10 mouse cellular contexts compared by ENCODE assay signal in the genomic region with DNA sequence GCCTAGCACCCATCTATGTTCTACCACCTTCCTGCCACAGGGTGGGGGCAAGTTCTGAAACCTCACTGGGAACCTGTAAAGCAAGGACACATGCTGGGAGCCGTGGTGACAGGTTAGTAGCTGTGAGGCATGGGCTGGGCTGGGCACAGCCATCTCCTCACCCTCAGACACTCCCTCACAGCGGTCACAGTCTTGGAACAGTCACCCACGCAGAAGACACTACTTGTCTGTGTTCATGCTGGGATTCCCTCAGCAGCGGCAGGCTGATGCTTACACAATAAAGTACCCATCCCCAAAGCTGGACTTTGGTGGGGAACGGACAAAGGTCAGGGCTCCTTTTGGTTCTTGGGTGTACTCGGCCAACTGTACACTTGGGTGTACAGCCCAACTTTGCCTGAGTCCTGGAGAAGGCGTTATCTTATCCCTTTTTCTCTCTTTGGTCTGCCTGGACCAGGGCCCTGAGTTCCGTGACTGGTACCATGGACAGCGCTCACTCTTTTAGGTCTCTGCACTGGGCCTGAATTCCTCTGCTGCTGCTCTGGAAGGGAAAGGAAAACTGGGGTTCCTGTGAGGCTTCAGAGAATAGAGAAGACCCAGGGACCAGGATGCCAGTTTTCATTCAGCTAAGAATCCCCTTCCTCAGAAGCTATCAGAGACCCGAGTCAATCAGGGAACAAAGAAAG.
DNase-seq lines count a peak whose midpoint lies in the region; ATAC-seq and TF ChIP-seq lines count a peak whose summit lies in the region.
"Had no signal": no experiment of that assay in that cellular context is flagged by ENCODE, and none has a peak within 500 bp of the region (broad histone marks: within the 10 kb centered on the region; RNA-seq: fewer than 3 reads in every experiment).

No protein-coding gene starts in this region.

- H3K4me3 ChIP-seq in midbrain, embryonic 10.5 days, result no peak overlapping the region
- no peak overlapping the region for H3K4me3 ChIP-seq in midbrain, embryonic 11.5 days (ENCODE audit: low read depth, low read length)
- no peak overlapping the region for H3K4me3 ChIP-seq in forebrain, postnatal 0 days (ENCODE audit: low read depth, low read length)
- H3K4me3 ChIP-seq: erythroblast, embryonic 14.5 days; limb, embryonic 15.5 days had no signal

- no peak overlapping the region for H3K27ac ChIP-seq in midbrain, embryonic 10.5 days (replicated peaks)
- H3K27ac ChIP-seq in midbrain, embryonic 11.5 days (ENCODE audit: low read depth, low read length), result no peak overlapping the region
- no peak overlapping the region for H3K27ac ChIP-seq in forebrain, postnatal 0 days (ENCODE audit: low read depth, low read length)
- H3K27ac ChIP-seq: limb, embryonic 15.5 days had no signal

- H3K9me3 ChIP-seq in midbrain, embryonic 10.5 days (replicated peaks), result no peaks in the 10 kb centered on the region
- H3K9me3 ChIP-seq in midbrain, embryonic 11.5 days (ENCODE audit: control insufficient read depth, low read length), result no peaks in the 10 kb centered on the region
- no peaks in the 10 kb centered on the region for H3K9me3 ChIP-seq in forebrain, postnatal 0 days (ENCODE audit: low read length)
- H3K9me3 ChIP-seq: limb, embryonic 15.5 days had no signal

- 55% methylated on average over 10 of the region's 10 CpGs for WGBS in midbrain, embryonic 10.5 days
- WGBS in midbrain, embryonic 11.5 days, result 53% methylated on average over 10 of the region's 10 CpGs
- 56% methylated on average over 10 of the region's 10 CpGs for WGBS in forebrain, postnatal 0 days

- H3K27me3 ChIP-seq in midbrain, embryonic 10.5 days (ENCODE audit: low read depth, poor library complexity, severe bottlenecking), result no peaks in the 10 kb centered on the region
- H3K27me3 ChIP-seq in midbrain, embryonic 11.5 days (ENCODE audit: control insufficient read depth, insufficient read depth, low read length), result no peaks in the 10 kb centered on the region
- no peaks in the 10 kb centered on the region for H3K27me3 ChIP-seq in forebrain, postnatal 0 days (ENCODE audit: insufficient read depth, low read length)
- H3K27me3 ChIP-seq: limb, embryonic 15.5 days had no signal

- no peak overlapping the region for H3K9ac ChIP-seq in midbrain, embryonic 11.5 days (ENCODE audit: low read length)
- no peak overlapping the region for H3K9ac ChIP-seq in forebrain, postnatal 0 days
- H3K9ac ChIP-seq: limb, embryonic 15.5 days had no signal

- H3K4me2 ChIP-seq in midbrain, embryonic 11.5 days, result no peak overlapping the region
- no peak overlapping the region for H3K4me2 ChIP-seq in forebrain, postnatal 0 days (ENCODE audit: low read depth)
- H3K4me2 ChIP-seq: limb, embryonic 15.5 days had no signal

- TF ChIP-seq CTCF in forebrain, postnatal 0 days (IDR thresholded peaks at IDR 0.05; ENCODE audit: low read depth), result no peak

- peaks cover 14% of the 10 kb centered on the region for H3K4me1 ChIP-seq in midbrain, embryonic 10.5 days
- H3K4me1 ChIP-seq in midbrain, embryonic 11.5 days (ENCODE audit: control insufficient read depth, insufficient read depth, low read length), result no peaks in the 10 kb centered on the region
- no peaks in the 10 kb centered on the region for H3K4me1 ChIP-seq in forebrain, postnatal 0 days (ENCODE audit: insufficient read depth)
- H3K4me1 ChIP-seq: limb, embryonic 15.5 days had no signal

- H3K36me3 ChIP-seq in midbrain, embryonic 10.5 days, result no peaks in the 10 kb centered on the region
- H3K36me3 ChIP-seq in midbrain, embryonic 11.5 days (ENCODE audit: control insufficient read depth, insufficient read depth, low read length), result no peaks in the 10 kb centered on the region
- H3K36me3 ChIP-seq in forebrain, postnatal 0 days (ENCODE audit: insufficient read depth), result no peaks in the 10 kb centered on the region; the same call in 1 of the 2 replicates
- H3K36me3 ChIP-seq: limb, embryonic 15.5 days had no signal

- peak; percentile 25; the same call in 1 of the 2 replicates for ATAC-seq in frontal cortex, adult (ENCODE audit: low TSS enrichment)
- no peak for ATAC-seq in midbrain, embryonic 11.5 days (ENCODE audit: low FRiP score)
- ATAC-seq in forebrain, postnatal 0 days, result no peak

- no peak for DNase-seq in frontal cortex, adult 2 months (ENCODE audit: extremely low spot score in 1 of 2, low spot score in 1 of 2)
- DNase-seq in midbrain, embryonic 10.5 days (ENCODE audit: low spot score), result peak; percentile 40
- no peak for DNase-seq in midbrain, embryonic 11.5 days (ENCODE audit: low spot score, missing footprints)
- DNase-seq in embryo, embryonic 11.5 days (ENCODE audit: low read depth, low spot score), result peak; percentile 59
- DNase-seq in retina, embryonic 14.5 days (ENCODE audit: low spot score), result peak; percentile 73
- no peak for DNase-seq in left cerebral cortex, adult 11 months (ENCODE audit: low spot score)
- no peak for DNase-seq in forebrain, postnatal 0 days

Comparison
In these comparisons a context has a peak if more than half of its experiments do, and no peak if none do; other contexts are left out.
1. DNase-seq: peak in midbrain, embryonic 10.5 days (single experiment), embryo, embryonic 11.5 days (single experiment) and retina, embryonic 14.5 days (single experiment); none in frontal cortex, adult 2 months (0 of 2), midbrain, embryonic 11.5 days (single experiment), left cerebral cortex, adult 11 months (single experiment) and forebrain, postnatal 0 days (single experiment).